Mouse (Mus musculus): ENCODE data around the gene Pmepa1. TPM values are rescaled to one million over a fixed set of nuclear protein-coding genes. Genes with fewer than 3 reads are reported as not detected.

Pmepa1 gene
- polyA plus RNA-seq (2015; fragmentation: Nextera tagmentation; extraction: Ambion mirVana) = 4.5 and 4.6 TPM in 2 replicates

GRCm38 (mm10) chr2:173276409-173276808 lies at the start of gene Pmepa1:
Gene Pmepa1, minus strand, starts transcription at chr2:173276533.
- H3K36me3 ChIP-seq = no peaks in the 10 kb centered on the region
- H3K4me1 ChIP-seq = peaks cover 50% of the 10 kb centered on the region
- H3K4me3 ChIP-seq (replicated peaks) = peak within 1 kb of the TSS; percentile 95
- peak; percentile 92 for ATAC-seq (ENCODE audit: low FRiP score)
- peak within 1 kb of the TSS; percentile 98 for H3K9ac ChIP-seq (replicated peaks)
- WGBS = under 1% methylated on average over 45 of the region's 61 CpGs
- H3K27me3 ChIP-seq (replicated peaks) = no peaks in the 10 kb centered on the region
- peak within 1 kb of the TSS; percentile 84 for H3K27ac ChIP-seq (replicated peaks)
- H3K9me3 ChIP-seq (replicated peaks) = no peaks in the 10 kb centered on the region
- peak within 1 kb of the TSS; percentile 77 for H3K4me2 ChIP-seq

- WGBS = 80% methylated on average over 6 of the region's 6 CpGs
- no peak overlapping the region for H3K4me2 ChIP-seq
- H3K9ac ChIP-seq (replicated peaks) = no peak overlapping the region
- no peaks in the 10 kb centered on the region for H3K36me3 ChIP-seq
- no peak overlapping the region for H3K27ac ChIP-seq (replicated peaks)
- no peak overlapping the region for H3K4me3 ChIP-seq (replicated peaks)
- H3K27me3 ChIP-seq (replicated peaks) = no peaks in the 10 kb centered on the region
- no peak for ATAC-seq (ENCODE audit: low FRiP score)
- H3K9me3 ChIP-seq (replicated peaks) = no peaks in the 10 kb centered on the region
- no peaks in the 10 kb centered on the region for H3K4me1 ChIP-seq
These were observed 45.4 kb upstream of the Pmepa1 start for GRCm38 (mm10) chr2:173321754-173322153.

GRCm38 (mm10) chr2:173321194-173321593 lies 44.9 kb upstream of the Pmepa1 start:
- WGBS = 83% methylated on average over 2 of the region's 2 CpGs
- Histone ChIP-seq H3K4me1 (no peaks in the 10 kb centered on the region), H3K9me3 (replicated peaks) (no peaks in the 10 kb centered on the region), H3K27ac (replicated peaks) (no peak overlapping the region), H3K9ac (replicated peaks) (no peak overlapping the region), H3K27me3 (replicated peaks) (no peaks in the 10 kb centered on the region), H3K4me3 (replicated peaks) (no peak overlapping the region), H3K4me2 (no peak overlapping the region), H3K36me3 (no peaks in the 10 kb centered on the region)
- no peak for ATAC-seq (ENCODE audit: low FRiP score)

DNA sequence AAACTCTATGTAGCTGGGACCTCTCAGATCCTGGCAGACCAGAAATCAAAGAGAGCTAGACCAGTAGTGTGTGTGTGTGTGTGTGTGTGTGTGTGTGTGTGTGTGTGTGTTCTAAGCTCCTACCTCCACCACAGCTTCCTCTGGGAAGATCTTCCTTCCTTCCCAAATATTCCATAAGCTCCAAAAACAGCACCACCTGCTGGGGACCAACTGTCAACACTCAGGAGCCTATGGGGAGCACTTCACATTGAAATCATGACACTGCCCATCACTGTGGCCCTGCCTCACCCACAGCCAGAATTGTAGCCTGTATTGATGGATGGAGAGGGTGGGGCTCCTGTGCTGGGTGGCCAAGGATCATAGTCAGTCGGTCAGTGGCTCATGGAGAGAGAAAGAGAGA lies 38.0 kb upstream of the Pmepa1 start:
- Histone ChIP-seq H3K4me2 (no peak overlapping the region), H3K4me3 (replicated peaks) (no peak overlapping the region), H3K27ac (replicated peaks) (no peak overlapping the region), H3K4me1 (no peaks in the 10 kb centered on the region), H3K9me3 (replicated peaks) (no peaks in the 10 kb centered on the region), H3K36me3 (no peaks in the 10 kb centered on the region), H3K27me3 (replicated peaks) (no peaks in the 10 kb centered on the region), H3K9ac (replicated peaks) (no peak overlapping the region)
- WGBS = no CpG with 5 or more reads among the region's 1 CpGs
- ATAC-seq (ENCODE audit: low FRiP score) = no peak

DNA sequence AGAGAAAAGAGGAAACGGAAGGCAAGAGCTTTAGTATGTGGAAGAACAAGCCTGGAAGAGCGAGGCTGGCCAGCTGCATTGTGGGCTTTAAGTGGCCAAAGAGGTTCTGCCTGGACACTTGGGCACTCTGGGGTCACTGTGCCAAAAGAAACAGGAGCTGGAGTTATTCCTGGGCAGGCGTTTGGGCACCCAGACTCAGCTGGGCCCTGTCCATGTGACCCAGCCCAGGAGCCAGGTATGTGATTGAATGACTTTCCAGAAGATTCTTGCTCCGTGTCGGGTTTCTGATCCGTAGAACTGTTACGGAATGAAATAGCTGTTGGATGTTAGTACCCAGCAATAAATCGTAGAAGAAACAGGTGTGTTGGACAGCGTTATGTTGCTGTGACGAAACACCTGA lies 32.2 kb upstream of the Pmepa1 start:
- H3K36me3 ChIP-seq = no peaks in the 10 kb centered on the region
- no peaks in the 10 kb centered on the region for H3K9me3 ChIP-seq (replicated peaks)
- no peak overlapping the region for H3K9ac ChIP-seq (replicated peaks)
- ATAC-seq (ENCODE audit: low FRiP score) = no peak
- no peak overlapping the region for H3K4me3 ChIP-seq (replicated peaks)
- no peak overlapping the region for H3K4me2 ChIP-seq
- 94% methylated on average over 10 of the region's 10 CpGs for WGBS
- H3K27ac ChIP-seq (replicated peaks) = no peak overlapping the region
- H3K27me3 ChIP-seq (replicated peaks) = peaks cover 10% of the 10 kb centered on the region; the same call in 1 of the 2 replicates
- H3K4me1 ChIP-seq = peaks cover 15% of the 10 kb centered on the region

GRCm38 (mm10) chr2:173307984-173308383 lies 31.7 kb upstream of the Pmepa1 start:
- Histone ChIP-seq H3K9ac (replicated peaks) (no peak overlapping the region), H3K27ac (replicated peaks) (peak overlapping the region; percentile 60; the same call in 1 of the 2 replicates), H3K4me1 (peaks cover 15% of the 10 kb centered on the region), H3K4me2 (peak overlapping the region; percentile 52), H3K4me3 (replicated peaks) (no peak overlapping the region), H3K9me3 (replicated peaks) (no peaks in the 10 kb centered on the region), H3K27me3 (replicated peaks) (peaks cover 10% of the 10 kb centered on the region; the same call in 1 of the 2 replicates), H3K36me3 (no peaks in the 10 kb centered on the region)
- WGBS = 13% methylated on average over 4 of the region's 4 CpGs
- no peak for ATAC-seq (ENCODE audit: low FRiP score)

DNA sequence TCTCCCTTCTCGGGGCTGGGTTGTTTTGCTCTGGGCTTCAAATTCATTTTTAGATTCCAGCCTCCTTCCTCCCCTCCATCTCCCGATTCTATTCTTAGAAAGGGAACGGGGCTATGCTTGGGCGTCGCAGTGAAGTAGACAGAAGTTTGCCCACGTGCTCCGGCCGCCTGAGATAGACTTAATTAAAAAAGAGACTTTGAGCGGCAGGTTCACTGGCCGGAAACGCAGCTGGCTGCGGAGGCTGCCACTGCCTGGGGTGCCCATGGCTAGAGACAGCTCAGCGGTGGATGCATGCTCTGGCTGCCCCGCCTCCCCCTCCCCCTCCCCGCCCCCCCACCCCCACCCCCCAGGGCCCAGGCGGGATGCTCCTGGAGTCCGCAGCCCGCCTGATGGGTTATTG lies 31.2 kb upstream of the Pmepa1 start:
- WGBS = under 1% methylated on average over 15 of the region's 18 CpGs
- Histone ChIP-seq H3K36me3 (no peaks in the 10 kb centered on the region), H3K27ac (replicated peaks) (no peak overlapping the region; the same call in 1 of the 2 replicates), H3K27me3 (replicated peaks) (peaks cover 10% of the 10 kb centered on the region; the same call in 1 of the 2 replicates), H3K9me3 (replicated peaks) (no peaks in the 10 kb centered on the region), H3K4me3 (replicated peaks) (no peak overlapping the region), H3K9ac (replicated peaks) (no peak overlapping the region), H3K4me1 (peaks cover 15% of the 10 kb centered on the region), H3K4me2 (peak overlapping the region; percentile 52)
- ATAC-seq (ENCODE audit: low FRiP score) = peak; percentile 80

- peaks cover 10% of the 10 kb centered on the region; the same call in 1 of the 2 replicates for H3K27me3 ChIP-seq (replicated peaks)
- H3K4me1 ChIP-seq = peaks cover 17% of the 10 kb centered on the region
- no peaks in the 10 kb centered on the region for H3K36me3 ChIP-seq
- 0 out of 2 replicates have a peak overlapping the region, but pooled peaks have one; percentile 23 for H3K27ac ChIP-seq (replicated peaks)
- no peak overlapping the region for H3K4me3 ChIP-seq (replicated peaks)
- no peak overlapping the region for H3K9ac ChIP-seq (replicated peaks)
- H3K9me3 ChIP-seq (replicated peaks) = no peaks in the 10 kb centered on the region
- peak overlapping the region; percentile 52 for H3K4me2 ChIP-seq
- ATAC-seq (ENCODE audit: low FRiP score) = peak; percentile 76
- WGBS = 21% methylated on average over 9 of the region's 11 CpGs
These were observed 30.6 kb upstream of the Pmepa1 start for GRCm38 (mm10) chr2:173306734-173307525.

DNA sequence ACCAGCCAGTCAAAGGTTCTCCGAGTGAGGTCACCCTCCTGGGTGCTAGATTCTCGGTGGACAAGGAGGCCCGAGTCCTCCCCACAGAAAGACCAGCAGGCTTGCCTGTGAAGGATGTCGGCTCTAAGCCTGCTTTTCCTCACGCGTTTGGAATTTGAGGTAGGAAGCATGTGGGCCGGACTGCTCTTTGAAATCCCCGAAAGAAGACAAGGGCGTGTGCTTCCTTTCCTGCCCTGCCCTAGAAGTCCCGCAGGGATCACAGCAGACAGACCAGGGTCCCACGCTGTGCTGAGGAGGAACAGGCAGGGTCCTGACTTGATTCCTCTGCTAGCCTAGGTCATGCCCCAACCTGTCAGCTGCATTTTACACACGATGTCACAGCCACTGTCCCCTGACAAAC lies 28.7 kb upstream of the Pmepa1 start:
- Histone ChIP-seq H3K4me1 (peaks cover 21% of the 10 kb centered on the region), H3K27me3 (replicated peaks) (peaks cover 10% of the 10 kb centered on the region; the same call in 1 of the 2 replicates), H3K9ac (replicated peaks) (no peak overlapping the region), H3K4me2 (no peak overlapping the region), H3K36me3 (no peaks in the 10 kb centered on the region), H3K4me3 (replicated peaks) (no peak overlapping the region), H3K27ac (replicated peaks) (no peak overlapping the region), H3K9me3 (replicated peaks) (no peaks in the 10 kb centered on the region)
- 54% methylated on average over 12 of the region's 12 CpGs for WGBS
- ATAC-seq (ENCODE audit: low FRiP score) = no peak

DNA sequence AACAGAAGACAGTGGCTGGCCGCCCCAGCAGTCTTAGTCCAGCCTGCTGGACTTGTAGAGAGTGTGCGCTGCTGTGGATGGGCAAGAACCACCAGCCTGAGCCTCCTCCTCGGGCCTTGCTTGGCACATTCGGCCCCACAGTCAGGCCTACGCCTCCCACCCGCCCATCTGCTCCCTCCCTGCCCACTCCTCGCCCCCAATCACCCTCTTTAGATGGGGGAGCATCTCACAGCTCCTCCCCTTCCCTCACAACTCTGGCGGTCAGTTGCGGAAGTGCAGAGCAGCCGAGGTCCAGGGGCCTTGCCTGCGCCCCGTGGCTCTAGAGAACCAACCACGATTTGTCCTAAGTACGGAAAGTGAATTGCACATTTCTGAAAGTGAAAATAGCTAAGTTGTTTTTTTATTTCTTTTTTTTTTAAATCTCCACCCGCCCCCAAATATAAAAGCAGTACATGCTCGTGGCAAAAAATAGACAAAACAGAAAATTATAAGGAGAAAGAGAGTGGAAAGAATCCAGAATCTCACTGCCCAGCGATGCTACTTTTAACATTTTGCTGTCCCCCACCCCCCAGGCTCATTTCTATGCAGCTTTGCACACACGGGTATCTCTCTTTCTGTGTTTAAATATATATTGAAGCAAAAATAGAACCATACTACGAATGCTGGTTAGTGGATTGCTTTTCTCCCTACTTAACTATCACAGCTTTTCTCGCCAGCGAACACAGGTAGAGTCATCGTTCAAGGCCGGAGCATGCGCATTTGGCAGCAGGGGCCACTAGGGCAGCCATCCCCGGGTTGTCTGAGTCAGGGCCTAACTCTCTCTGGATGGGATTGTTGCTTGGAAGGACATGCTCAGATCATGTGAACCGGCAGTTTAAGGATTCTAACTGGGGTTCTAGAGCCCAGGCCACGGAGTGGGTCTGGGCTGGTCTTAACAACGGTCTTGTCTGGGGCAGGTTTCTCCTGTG lies 24.6 kb upstream of the Pmepa1 start:
- no peak overlapping the region for H3K9ac ChIP-seq (replicated peaks)
- no peaks in the 10 kb centered on the region for H3K36me3 ChIP-seq
- H3K9me3 ChIP-seq (replicated peaks) = 0 out of 2 replicates have a peak, but pooled peaks cover 4% of the 10 kb centered on the region
- H3K4me3 ChIP-seq (replicated peaks) = no peak overlapping the region
- H3K4me1 ChIP-seq = 0 out of 2 replicates have a peak, but pooled peaks cover 6% of the 10 kb centered on the region
- no peak for ATAC-seq (ENCODE audit: low FRiP score)
- WGBS = 76% methylated on average over 28 of the region's 28 CpGs
- H3K27ac ChIP-seq (replicated peaks) = no peak overlapping the region
- H3K27me3 ChIP-seq (replicated peaks) = peaks cover 10% of the 10 kb centered on the region; the same call in 1 of the 2 replicates
- no peak overlapping the region for H3K4me2 ChIP-seq

DNA sequence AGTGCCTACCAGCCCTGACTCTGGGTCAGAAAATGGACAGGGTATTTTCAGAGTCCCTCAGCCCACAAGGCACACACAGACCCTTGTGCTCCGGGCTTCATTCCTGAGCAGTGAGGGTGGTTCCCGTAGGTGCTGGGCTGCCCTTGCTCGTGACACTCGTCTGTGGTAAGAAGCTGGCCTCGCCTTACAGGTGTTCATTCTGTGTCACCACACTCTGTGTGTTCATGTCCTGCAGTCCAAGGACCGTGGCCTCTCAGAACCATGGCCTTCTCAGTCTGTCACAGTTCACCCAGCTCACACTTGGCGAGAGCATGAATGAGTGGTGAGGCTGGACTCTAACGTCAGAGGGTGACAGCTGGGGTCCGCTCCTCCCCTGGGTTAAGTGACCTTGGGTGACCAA lies 20.1 kb upstream of the Pmepa1 start:
- H3K27me3 ChIP-seq (replicated peaks) = no peaks in the 10 kb centered on the region
- ATAC-seq (ENCODE audit: low FRiP score) = no peak
- H3K4me1 ChIP-seq = no peaks in the 10 kb centered on the region; the same call in 1 of the 2 replicates
- 89% methylated on average over 9 of the region's 9 CpGs for WGBS
- no peak overlapping the region for H3K9ac ChIP-seq (replicated peaks)
- no peak overlapping the region for H3K27ac ChIP-seq (replicated peaks)
- 0 out of 2 replicates have a peak, but pooled peaks cover 4% of the 10 kb centered on the region for H3K9me3 ChIP-seq (replicated peaks)
- no peak overlapping the region for H3K4me3 ChIP-seq (replicated peaks)
- H3K36me3 ChIP-seq = no peaks in the 10 kb centered on the region
- H3K4me2 ChIP-seq = no peak overlapping the region
